Mouse (Mus musculus) bone marrow macrophage, adult 2 months (primary cell): Measurements from ENCODE around the gene Ddx19a.

Experiments
- CTCF ChIP-seq: IDR thresholded peaks from 2 replicates; pipeline ENCODE4 v1.5.1; 2012; ENCODE audit warnings: low read depth, mild to moderate bottlenecking, low read length, moderate library complexity
- POLR2A ChIP-seq: IDR thresholded peaks from 2 replicates; pipeline ENCODE4 v1.6.1; 2012; ENCODE audit warnings: mild to moderate bottlenecking, low read depth, low read length, borderline replicate concordance

DNA sequence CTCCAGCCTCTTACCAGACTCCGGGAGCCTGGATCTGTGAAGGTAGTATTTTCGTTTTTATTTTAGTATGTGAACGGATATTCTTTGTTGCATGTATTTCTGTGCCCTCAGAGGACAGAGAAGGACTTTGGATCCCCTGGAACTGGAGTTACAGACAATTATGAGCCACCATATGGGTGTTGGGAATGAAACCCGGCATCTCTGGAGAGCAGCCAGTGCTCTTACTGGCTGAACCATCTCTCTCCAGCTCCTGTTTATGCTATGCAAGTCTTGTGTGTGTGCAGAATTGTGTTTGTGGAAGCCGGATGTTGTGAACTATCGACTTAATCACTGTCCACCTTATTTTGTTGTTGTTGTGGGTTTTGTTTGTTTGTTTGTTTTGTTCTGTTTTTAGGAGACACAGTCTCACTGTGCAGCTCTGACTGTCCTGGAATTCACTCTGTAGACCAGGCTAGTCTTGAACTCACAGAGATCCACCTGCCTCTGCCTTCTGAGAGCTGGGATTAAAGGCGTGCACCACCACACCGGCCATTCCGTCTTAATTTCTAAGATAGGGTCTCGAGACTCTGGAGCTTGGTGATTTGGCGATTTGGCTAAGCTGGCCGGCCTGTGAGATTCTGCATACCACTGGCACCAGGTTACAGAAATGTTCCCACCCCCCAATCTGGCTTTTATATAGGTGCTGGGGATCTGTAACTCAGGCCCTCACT lies 38.4 kb downstream of the Ddx19a start:
- TF ChIP-seq CTCF = no peak
- TF ChIP-seq POLR2A = no peak
